In genomic region chr6:149389626-149390025, GRCm38 (mm10) we compare ENCODE assay signal across 5 mouse cellular contexts. TPM values are rescaled to one million over a fixed set of nuclear protein-coding genes. Genes with fewer than 3 reads are reported as not detected.
DNase-seq lines count a peak whose midpoint lies in the region; ATAC-seq and TF ChIP-seq lines count a peak whose summit lies in the region.
"Not testable (repeated sequence)": the region's sequence is repeated elsewhere in the genome, so short reads cannot be mapped to it uniquely, and the experiment has no call there.

No protein-coding gene starts in this region.

- POLR2A ChIA-PET in Patski (lab: Charles Lee) = not testable (repeated sequence)

- DNase-seq in 416B (ENCODE audit: low read depth) (peak; percentile 43), ES-CJ7 (ENCODE audit: low read depth, low spot score) (peak; percentile 67), R1 (ENCODE audit: low read depth, low spot score) (peak; percentile 58), ZHBTc4 (ENCODE audit: low read depth, low spot score) (peak; percentile 22)
- not testable (repeated sequence) for DNase-seq in Patski (ENCODE audit: low read depth, low spot score)

- TF ChIP-seq CTCF in Patski (IDR thresholded peaks at IDR 0.05) = peak; percentile 21

- not testable (repeated sequence) for H3K27me3 ChIP-seq in Patski

- CTCF ChIA-PET in Patski (lab: Charles Lee) = interaction anchor here (1.0 kb wide), 1 partner anchor 17 kb away, joined by 3 read pairs; no protein-coding TSS in a partner anchor

- in situ Hi-C loops in Patski (cut with MboI; ENCODE audit: low pct_unique_long_range_greater_than_20kb) = not testable (repeated sequence)

- ATAC-seq in Patski = not testable (repeated sequence)

RNA-seq across cellular contexts. Expression of gene Bicd1, which starts 19.1 kb away (rescaled TPM):
- polyA plus RNA-seq in Patski (2021) = 10.6 TPM
